Mouse (Mus musculus): Measurements from ENCODE around the gene Rarres2.

The Rarres2 gene

DNA sequence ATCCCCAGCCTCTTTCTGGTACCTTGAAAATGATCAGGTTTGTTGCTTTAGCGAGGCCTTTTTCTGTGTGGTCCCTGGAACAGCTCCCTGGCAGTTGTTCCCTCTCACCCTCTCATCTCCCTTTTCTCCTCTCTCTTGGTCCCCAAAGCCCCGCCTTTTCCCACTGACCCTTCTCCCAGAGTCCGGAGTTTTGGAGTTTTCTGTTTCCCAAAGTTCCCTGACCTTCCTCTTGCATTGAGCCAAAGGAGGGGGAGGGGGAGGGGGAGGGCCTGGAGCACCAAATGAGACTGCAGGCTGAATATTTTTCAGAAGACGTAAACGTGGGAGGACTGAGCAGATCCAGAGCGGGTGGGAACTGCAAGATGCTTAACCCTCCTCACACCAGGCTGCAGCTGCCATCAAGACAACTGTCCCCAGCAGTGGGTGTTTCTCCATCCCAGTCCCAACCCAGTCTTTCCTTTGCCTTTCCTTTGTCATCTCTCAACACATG is at the start of gene Rarres2:
TSS of gene Rarres2 (minus strand) at position 218 of the 490 bp plus-strand sequence.
- peak; percentile 84 for DNase-seq (ENCODE audit: low read depth, low spot score)

GRCm38 (mm10) chr6:48620031-48620430 is 47.4 kb upstream of the Rarres2 start:
- DNase-seq (ENCODE audit: low read depth, low spot score), result no peak

DNA sequence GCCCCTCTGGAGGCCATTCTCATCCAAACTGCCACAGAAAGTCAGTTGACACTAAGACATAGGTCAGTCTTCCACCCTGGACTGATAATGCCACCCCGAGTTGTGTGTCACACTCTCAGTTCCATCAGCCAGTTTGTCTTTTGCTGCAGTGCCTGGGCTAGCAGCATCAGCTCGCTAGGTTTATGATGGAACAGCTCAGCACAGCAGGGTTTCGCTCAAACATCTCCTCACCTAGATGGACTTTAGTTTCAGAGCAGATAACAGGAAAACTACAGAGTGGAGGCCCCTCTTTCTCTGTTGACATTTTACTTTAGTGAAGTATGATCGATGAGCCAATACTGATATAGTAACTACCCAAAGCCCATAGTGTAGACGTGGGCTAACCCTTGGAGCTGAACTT is 42.2 kb upstream of the Rarres2 start:
- no peak for DNase-seq (ENCODE audit: low read depth, low spot score)

GRCm38 (mm10) chr6:48613464-48613863 is 40.9 kb upstream of the Rarres2 start:
- DNase-seq (ENCODE audit: low read depth, low spot score), result no peak

DNA sequence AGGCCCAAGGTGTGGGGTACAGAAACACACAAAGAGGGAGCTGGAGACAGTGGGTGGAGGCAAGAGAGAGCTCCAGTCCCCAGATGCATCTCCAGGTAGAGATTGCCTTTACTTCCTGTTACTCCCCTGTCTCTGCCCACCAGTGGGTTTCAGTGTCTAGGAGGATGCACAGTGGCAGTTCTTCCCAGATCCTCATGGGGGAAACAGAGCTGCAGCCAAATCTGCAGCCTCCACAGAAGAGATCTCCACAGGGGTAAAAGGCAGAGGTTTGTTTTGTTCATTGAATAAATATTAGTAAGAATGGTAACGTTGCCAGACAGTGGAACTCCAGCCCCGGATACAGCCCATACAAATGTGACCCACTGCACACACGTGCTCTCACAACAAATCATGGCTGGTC is 38.1 kb upstream of the Rarres2 start:
- no peak for DNase-seq (ENCODE audit: low read depth, low spot score)

GRCm38 (mm10) chr6:48609512-48609911 is 36.9 kb upstream of the Rarres2 start:
- DNase-seq (ENCODE audit: low read depth, low spot score), result no peak

- no peak for DNase-seq (ENCODE audit: low read depth, low spot score)
Measured at GRCm38 (mm10) chr6:48608124-48608523, 35.5 kb upstream of the Rarres2 start.

DNA sequence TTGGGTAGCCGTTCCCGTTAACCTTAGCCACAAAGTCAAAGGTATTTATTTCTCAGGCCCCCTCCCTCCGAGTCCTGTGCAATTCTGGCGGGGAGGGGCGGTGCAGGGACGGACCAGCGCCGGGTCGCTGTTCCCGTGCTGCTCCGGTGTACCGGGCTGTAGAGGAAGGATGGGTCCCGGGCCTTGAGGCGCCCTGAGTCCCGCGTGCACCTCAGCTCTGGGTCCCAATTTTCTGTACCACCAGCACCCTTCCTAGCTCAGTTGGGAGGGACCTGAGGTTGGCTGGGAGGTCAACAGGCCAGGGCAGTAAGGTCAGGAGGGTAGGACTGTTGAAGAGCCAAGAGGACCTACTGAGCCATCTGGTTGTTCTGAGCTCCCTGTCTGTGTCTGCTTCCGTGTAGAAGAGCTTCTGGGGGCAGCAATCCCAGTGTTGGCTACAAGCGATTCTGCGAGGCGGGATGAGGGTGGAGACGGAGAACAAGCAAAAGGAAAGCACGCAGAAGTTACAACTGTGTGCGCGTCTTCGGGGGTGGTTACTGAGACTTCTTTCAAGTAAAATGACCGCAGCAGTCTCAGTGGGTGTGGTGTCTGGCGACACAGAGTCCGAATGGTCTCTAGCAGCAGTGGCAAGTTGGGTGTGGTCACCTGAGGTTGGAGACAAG is 29.6 kb upstream of the Rarres2 start:
- no peak for DNase-seq (ENCODE audit: low read depth, low spot score)

- DNase-seq (ENCODE audit: low read depth, low spot score), result peak; percentile 96
Measured at GRCm38 (mm10) chr6:48601271-48602079, 28.9 kb upstream of the Rarres2 start, which contains the start of gene Zfp775. Gene Zfp775 (plus strand): TSS chr6:48602063.

DNA sequence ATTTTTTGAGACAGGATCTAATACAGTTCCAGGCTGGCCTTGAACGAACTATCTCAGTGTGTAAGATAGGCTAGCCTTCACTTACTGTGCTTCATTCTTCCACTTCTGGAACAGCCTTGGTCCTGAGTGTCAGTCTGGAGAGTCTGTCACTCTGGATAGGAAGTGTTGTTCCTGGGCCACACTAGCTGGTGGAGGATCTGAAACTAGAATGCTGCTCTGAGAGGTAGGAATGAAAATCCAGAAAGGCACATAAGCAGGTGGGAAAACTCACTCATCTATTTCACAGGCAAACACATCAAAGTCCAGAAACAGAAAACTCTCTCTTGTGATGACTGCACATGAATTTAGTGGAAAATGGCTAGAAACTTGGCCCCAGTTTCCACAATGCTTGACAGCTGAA is 28.0 kb upstream of the Rarres2 start:
- DNase-seq (ENCODE audit: low read depth, low spot score), result no peak

GRCm38 (mm10) chr6:48597233-48597625 is 24.6 kb upstream of the Rarres2 start:
- DNase-seq (ENCODE audit: low read depth, low spot score), result no peak

DNA sequence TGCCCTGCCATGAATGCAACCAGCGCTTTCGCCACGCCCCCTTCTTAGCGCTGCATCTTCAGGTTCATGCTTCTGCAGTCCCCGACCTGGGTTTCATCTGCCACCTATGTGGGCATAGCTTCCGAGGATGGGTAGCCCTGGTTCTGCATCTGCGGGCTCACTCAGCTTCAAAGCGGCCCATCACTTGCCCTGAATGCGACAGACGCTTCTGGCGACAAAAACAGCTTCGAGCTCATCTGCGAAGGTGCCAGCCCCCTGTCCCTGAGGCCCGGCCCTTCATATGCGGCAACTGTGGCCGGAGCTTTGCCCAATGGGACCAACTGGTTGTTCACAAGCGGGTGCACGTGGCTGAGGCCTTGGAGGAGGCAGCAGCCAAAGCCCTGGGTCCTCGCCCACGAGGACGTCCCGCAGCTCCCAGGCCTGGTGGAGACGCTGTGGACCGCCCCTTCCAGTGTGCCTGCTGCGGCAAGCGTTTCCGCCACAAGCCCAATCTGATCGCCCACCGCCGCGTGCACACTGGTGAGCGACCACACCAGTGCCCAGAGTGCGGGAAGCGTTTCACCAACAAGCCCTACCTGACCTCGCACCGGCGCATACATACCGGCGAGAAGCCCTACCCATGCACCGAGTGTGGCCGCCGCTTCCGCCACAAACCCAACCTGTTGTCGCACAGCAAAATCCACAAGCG is 24.1 kb upstream of the Rarres2 start:
- no peak for DNase-seq (ENCODE audit: low read depth, low spot score)

- no peak for DNase-seq (ENCODE audit: low read depth, low spot score)
Measured at GRCm38 (mm10) chr6:48595278-48595677, 22.7 kb upstream of the Rarres2 start.

DNA sequence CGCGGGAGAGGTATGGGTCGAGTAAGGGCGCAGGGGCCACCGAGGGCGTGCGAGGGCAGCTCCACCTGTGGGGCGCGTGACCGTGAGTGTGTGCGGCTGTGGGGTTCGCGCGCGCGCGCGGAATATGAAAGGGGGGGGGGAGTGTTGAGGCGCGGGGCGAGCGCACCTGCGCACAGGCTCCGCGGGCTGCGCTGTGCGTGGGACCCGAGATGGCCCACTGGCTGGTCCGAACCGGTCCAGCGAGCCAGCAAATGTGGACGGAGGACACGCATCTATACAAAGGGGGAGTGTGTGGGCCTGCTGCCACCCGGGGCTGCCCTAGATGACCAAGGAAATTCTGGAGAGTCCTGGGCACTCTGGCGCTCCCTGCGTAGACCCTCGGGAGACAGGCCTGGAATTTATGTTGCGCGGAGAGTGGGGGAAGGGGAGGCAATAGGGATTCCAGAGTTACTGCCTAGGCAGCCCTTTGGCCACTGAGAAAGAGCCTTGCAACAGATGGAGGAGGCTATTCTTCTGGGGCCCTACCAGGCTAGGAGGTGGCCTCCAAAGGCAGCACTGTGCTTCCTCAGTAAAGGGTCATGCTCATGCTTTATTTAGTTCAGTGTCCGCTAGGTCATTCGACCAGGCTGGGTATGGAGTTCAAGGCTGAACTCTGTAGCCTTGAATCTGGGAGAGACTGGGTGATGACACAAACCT is 21.6 kb upstream of the Rarres2 start:
- DNase-seq (ENCODE audit: low read depth, low spot score), result no peak

- DNase-seq (ENCODE audit: low read depth, low spot score), result peak; percentile 89
Measured at GRCm38 (mm10) chr6:48593158-48594042, 20.8 kb upstream of the Rarres2 start, which contains the start of the genes Repin1 and Gm44965. Gene Repin1 (plus strand): TSS chr6:48593883. Gene Gm44965 (plus strand): TSS chr6:48593941.

DNA sequence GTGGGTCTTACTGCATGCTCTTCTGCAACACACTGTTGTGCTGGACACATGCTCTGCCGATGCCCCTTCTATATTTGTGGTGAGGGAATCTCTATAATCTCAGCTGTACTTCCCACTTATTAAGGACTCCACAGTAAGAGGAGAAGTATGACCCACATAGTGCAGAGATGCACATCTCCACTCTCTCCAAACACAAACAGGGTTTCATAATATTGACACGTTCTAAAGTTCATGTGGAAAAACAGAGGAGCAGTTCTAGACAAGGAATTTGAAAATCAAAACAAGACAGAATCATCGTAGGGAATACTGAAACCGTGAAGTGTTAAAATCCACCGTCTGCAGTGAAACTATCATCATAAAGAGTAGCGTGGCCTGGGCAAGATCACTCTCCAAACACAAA is 19.3 kb upstream of the Rarres2 start:
- no peak for DNase-seq (ENCODE audit: low read depth, low spot score)

DNA sequence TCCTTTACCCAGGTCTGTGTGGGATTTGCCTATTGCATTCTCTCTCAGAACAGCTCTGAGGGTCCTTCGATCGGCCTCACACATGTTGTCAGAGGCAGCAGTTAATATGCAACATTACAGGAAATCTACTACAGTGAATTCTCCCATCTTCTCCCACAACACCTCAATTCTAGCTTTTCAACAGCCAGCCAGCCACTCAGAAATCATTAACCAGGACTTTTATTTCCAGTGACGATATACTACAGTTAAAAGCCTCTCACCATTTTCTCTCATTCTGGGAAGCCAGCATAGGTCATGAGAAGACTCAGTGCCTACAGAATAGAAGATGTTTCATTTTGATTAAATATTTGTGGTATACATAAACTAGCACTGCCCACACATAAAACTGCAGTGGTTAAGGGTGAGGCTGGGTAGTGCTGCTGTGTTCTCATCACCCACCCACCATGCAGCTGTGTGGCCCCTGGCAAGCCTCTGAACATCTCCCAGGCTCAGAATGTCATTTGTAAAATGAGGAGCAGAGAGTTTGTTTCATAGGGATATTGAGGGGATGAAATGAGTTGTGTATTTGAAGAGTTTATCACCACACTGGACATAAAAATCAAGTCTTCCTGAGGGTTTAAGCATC is 18.7 kb upstream of the Rarres2 start:
- no peak for DNase-seq (ENCODE audit: low read depth, low spot score)

- DNase-seq (ENCODE audit: low read depth, low spot score), result peak; percentile 61
Measured at GRCm38 (mm10) chr6:48589194-48589750, 16.7 kb upstream of the Rarres2 start, which contains the start of gene Gm45021. Gene Gm45021 (plus strand): TSS chr6:48589610.

DNA sequence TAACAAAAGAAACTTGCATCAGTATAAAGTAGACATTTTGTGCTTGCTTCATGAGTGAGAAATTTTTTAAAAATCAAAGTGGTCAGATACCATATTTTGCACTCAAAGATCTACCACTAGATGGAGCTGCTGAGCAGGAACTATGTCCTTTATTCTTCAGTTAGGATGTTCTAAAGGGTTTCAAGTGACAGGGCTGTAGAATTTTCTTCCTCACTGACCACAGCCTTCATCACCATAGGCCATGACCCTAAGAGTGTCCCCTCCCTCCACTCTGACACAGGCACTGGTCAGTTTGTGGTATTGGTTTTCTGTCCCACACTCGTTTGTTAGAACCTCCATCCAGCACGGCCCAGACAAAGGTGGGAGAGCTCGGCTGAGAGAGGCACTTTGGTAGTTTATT is 9.4 kb upstream of the Rarres2 start:
- DNase-seq (ENCODE audit: low read depth, low spot score), result no peak

GRCm38 (mm10) chr6:48581257-48581656 is 8.7 kb upstream of the Rarres2 start:
- DNase-seq (ENCODE audit: low read depth, low spot score), result no peak

All from skeletal muscle tissue, adult 2 months (tissue).